Mouse (Mus musculus): ENCODE data around the gene Catip. TPM values are rescaled to one million over a fixed set of nuclear protein-coding genes. Genes with fewer than 3 reads are reported as not detected.

The Catip gene
- polyA plus RNA-seq, 1 experiment from 2014 or later: 0.66 TPM

GRCm38 (mm10) chr1:74344163-74344916 lies 17.6 kb upstream of the Catip start:
- Histone ChIP-seq H3K27ac (replicated peaks) (no peak overlapping the region), H3K4me1 (peaks cover 9% of the 10 kb centered on the region; the same call in 1 of the 2 replicates), H3K9ac (replicated peaks) (no peak overlapping the region), H3K4me2 (replicated peaks) (no peak overlapping the region), H3K27me3 (no peaks in the 10 kb centered on the region), H3K36me3 (peaks cover 16% of the 10 kb centered on the region), H3K4me3 (no peak overlapping the region), H3K9me3 (no peaks in the 10 kb centered on the region)
- ATAC-seq (ENCODE audit: low FRiP score, low read depth): no peak
- WGBS: 81% methylated on average over 11 of the region's 11 CpGs

- Histone ChIP-seq H3K4me3 (no peak overlapping the region), H3K4me1 (no peaks in the 10 kb centered on the region), H3K4me2 (replicated peaks) (no peak overlapping the region), H3K36me3 (peaks cover 46% of the 10 kb centered on the region), H3K27ac (replicated peaks) (no peak overlapping the region), H3K9me3 (no peaks in the 10 kb centered on the region), H3K27me3 (no peaks in the 10 kb centered on the region), H3K9ac (replicated peaks) (no peak overlapping the region)
- ATAC-seq (ENCODE audit: low FRiP score, low read depth): no peak
- 93% methylated on average over 13 of the region's 13 CpGs for WGBS
Observed at GRCm38 (mm10) chr1:74351185-74351769, 10.6 kb upstream of the Catip start.

- Histone ChIP-seq H3K27me3 (no peaks in the 10 kb centered on the region), H3K4me2 (replicated peaks) (no peak overlapping the region), H3K9ac (replicated peaks) (no peak overlapping the region), H3K9me3 (no peaks in the 10 kb centered on the region), H3K4me1 (no peaks in the 10 kb centered on the region), H3K27ac (replicated peaks) (no peak overlapping the region), H3K4me3 (no peak overlapping the region), H3K36me3 (peaks cover 43% of the 10 kb centered on the region)
- 85% methylated on average over 5 of the region's 5 CpGs for WGBS
- ATAC-seq (ENCODE audit: low FRiP score, low read depth): no peak
Observed at GRCm38 (mm10) chr1:74352532-74353096, 9.3 kb upstream of the Catip start.

GRCm38 (mm10) chr1:74353453-74354229 lies 8.3 kb upstream of the Catip start:
- no peak for ATAC-seq (ENCODE audit: low FRiP score, low read depth)
- WGBS: 92% methylated on average over 9 of the region's 9 CpGs
- no peak overlapping the region for H3K4me2 ChIP-seq (replicated peaks)

GRCm38 (mm10) chr1:74357531-74357930 lies 4.4 kb upstream of the Catip start:
- H3K9ac ChIP-seq (replicated peaks): no peak overlapping the region
- 0 out of 2 replicates have a peak, but pooled peaks cover 6% of the 10 kb centered on the region for H3K36me3 ChIP-seq
- no peaks in the 10 kb centered on the region for H3K9me3 ChIP-seq
- H3K4me3 ChIP-seq: no peak overlapping the region
- no peak overlapping the region for H3K4me2 ChIP-seq (replicated peaks)
- ATAC-seq (ENCODE audit: low FRiP score, low read depth): no peak
- H3K27ac ChIP-seq (replicated peaks): no peak overlapping the region
- H3K27me3 ChIP-seq: no peaks in the 10 kb centered on the region
- H3K4me1 ChIP-seq: no peaks in the 10 kb centered on the region

More at GRCm38 (mm10) chr1:74353453-74354229, 8.3 kb upstream of the Catip start:
- no peaks in the 10 kb centered on the region for H3K9me3 ChIP-seq
- H3K36me3 ChIP-seq: peaks cover 36% of the 10 kb centered on the region
- no peaks in the 10 kb centered on the region for H3K4me1 ChIP-seq
- no peaks in the 10 kb centered on the region for H3K27me3 ChIP-seq
- no peak overlapping the region for H3K9ac ChIP-seq (replicated peaks)
- H3K4me3 ChIP-seq: no peak overlapping the region
- H3K27ac ChIP-seq (replicated peaks): no peak overlapping the region

GRCm38 (mm10) chr1:74359952-74360517 lies 1.9 kb upstream of the Catip start:
- no peak overlapping the region for H3K9ac ChIP-seq (replicated peaks)
- no peaks in the 10 kb centered on the region for H3K36me3 ChIP-seq
- H3K4me3 ChIP-seq: no peak overlapping the region
- no peak overlapping the region for H3K4me2 ChIP-seq (replicated peaks)
- 85% methylated on average over 5 of the region's 5 CpGs for WGBS
- H3K27ac ChIP-seq (replicated peaks): no peak overlapping the region
- no peak for ATAC-seq (ENCODE audit: low FRiP score, low read depth)
- H3K9me3 ChIP-seq: no peaks in the 10 kb centered on the region
- no peaks in the 10 kb centered on the region for H3K4me1 ChIP-seq
- no peaks in the 10 kb centered on the region for H3K27me3 ChIP-seq

GRCm38 (mm10) chr1:74362325-74363229 lies 669 bp downstream of the Catip start:
- Histone ChIP-seq H3K4me3 (no peak overlapping the region), H3K4me1 (no peaks in the 10 kb centered on the region), H3K36me3 (no peaks in the 10 kb centered on the region), H3K27me3 (peaks cover 7% of the 10 kb centered on the region), H3K27ac (replicated peaks) (no peak overlapping the region), H3K4me2 (replicated peaks) (no peak overlapping the region), H3K9ac (replicated peaks) (no peak overlapping the region), H3K9me3 (no peaks in the 10 kb centered on the region)
- ATAC-seq (ENCODE audit: low FRiP score, low read depth): no peak
- WGBS: 70% methylated on average over 17 of the region's 17 CpGs

GRCm38 (mm10) chr1:74363437-74363836 lies 1.5 kb downstream of the Catip start:
- no peak overlapping the region for H3K4me2 ChIP-seq (replicated peaks)
- no peak overlapping the region for H3K27ac ChIP-seq (replicated peaks)
- H3K36me3 ChIP-seq: no peaks in the 10 kb centered on the region
- H3K4me3 ChIP-seq: no peak overlapping the region
- H3K27me3 ChIP-seq: peaks cover 9% of the 10 kb centered on the region
- H3K4me1 ChIP-seq: peaks cover 6% of the 10 kb centered on the region
- H3K9ac ChIP-seq (replicated peaks): no peak overlapping the region
- no peaks in the 10 kb centered on the region for H3K9me3 ChIP-seq
- ATAC-seq (ENCODE audit: low FRiP score, low read depth): no peak
- 74% methylated on average over 5 of the region's 5 CpGs for WGBS

- Histone ChIP-seq H3K4me2 (replicated peaks) (no peak overlapping the region), H3K9me3 (no peaks in the 10 kb centered on the region), H3K36me3 (no peaks in the 10 kb centered on the region), H3K4me3 (no peak overlapping the region), H3K27me3 (peaks cover 9% of the 10 kb centered on the region), H3K27ac (replicated peaks) (no peak overlapping the region), H3K9ac (replicated peaks) (no peak overlapping the region), H3K4me1 (peaks cover 7% of the 10 kb centered on the region)
- ATAC-seq (ENCODE audit: low FRiP score, low read depth): no peak
- 83% methylated on average over 8 of the region's 8 CpGs for WGBS
Observed at GRCm38 (mm10) chr1:74364270-74364669, 2.4 kb downstream of the Catip start.

GRCm38 (mm10) chr1:74367886-74368645 lies 6.2 kb downstream of the Catip start:
- Histone ChIP-seq H3K9ac (replicated peaks) (0 out of 2 replicates have a peak overlapping the region, but pooled peaks have one; percentile 37), H3K27me3 (peaks cover 9% of the 10 kb centered on the region), H3K27ac (replicated peaks) (no peak overlapping the region), H3K9me3 (no peaks in the 10 kb centered on the region), H3K36me3 (no peaks in the 10 kb centered on the region), H3K4me1 (peaks cover 7% of the 10 kb centered on the region), H3K4me3 (peak overlapping the region; percentile 28), H3K4me2 (replicated peaks) (peak overlapping the region; percentile 51)
- 24% methylated on average over 34 of the region's 34 CpGs for WGBS
- 0 out of 2 replicates have a peak, but pooled peaks have one; percentile 44 for ATAC-seq (ENCODE audit: low FRiP score, low read depth)

All from midbrain, embryonic 12.5 days (tissue).